Mouse (Mus musculus): ENCODE measurements around the gene Vwa8. TPM values are rescaled to one million over a fixed set of nuclear protein-coding genes. Genes with fewer than 3 reads are reported as not detected.

The Vwa8 gene
- polyA plus RNA-seq, 1 experiment from 2014 or later: 7.6 TPM

- peaks cover 5% of the 10 kb centered on the region; the same call in 1 of the 2 replicates for H3K9me3 ChIP-seq
- WGBS: 81% methylated on average over 6 of the region's 6 CpGs
- peak overlapping the region; percentile 59; the same call in 1 of the 2 replicates for H3K27ac ChIP-seq
Observed at GRCm38 (mm10) chr14:79236261-79236660, 387.4 kb downstream of the Vwa8 start.

GRCm38 (mm10) chr14:79239402-79239801 is 390.6 kb downstream of the Vwa8 start:
- Histone ChIP-seq H3K27me3 (ENCODE audit: insufficient read depth, poor library complexity, severe bottlenecking) (no peaks in the 10 kb centered on the region), H3K4me3 (no peak overlapping the region), H3K36me3 (no peaks in the 10 kb centered on the region), H3K9me3 (peaks cover 5% of the 10 kb centered on the region; the same call in 1 of the 2 replicates), H3K4me1 (replicated peaks) (peaks cover 36% of the 10 kb centered on the region), H3K27ac (no peak overlapping the region)
- WGBS: 93% methylated on average over 12 of the region's 12 CpGs
- DNase-seq (ENCODE audit: low spot score): no peak

More at GRCm38 (mm10) chr14:79236261-79236660, 387.4 kb downstream of the Vwa8 start:
- Histone ChIP-seq H3K4me1 (replicated peaks) (peaks cover 29% of the 10 kb centered on the region), H3K4me3 (no peak overlapping the region), H3K27me3 (ENCODE audit: insufficient read depth, poor library complexity, severe bottlenecking) (no peaks in the 10 kb centered on the region), H3K36me3 (no peaks in the 10 kb centered on the region)
- no peak for DNase-seq (ENCODE audit: low spot score)

GRCm38 (mm10) chr14:79241057-79241570 is 392.3 kb downstream of the Vwa8 start:
- no peak for DNase-seq (ENCODE audit: low spot score)
- Histone ChIP-seq H3K36me3 (no peaks in the 10 kb centered on the region), H3K4me3 (no peak overlapping the region), H3K27me3 (ENCODE audit: insufficient read depth, poor library complexity, severe bottlenecking) (no peaks in the 10 kb centered on the region), H3K27ac (no peak overlapping the region), H3K9me3 (peaks cover 5% of the 10 kb centered on the region; the same call in 1 of the 2 replicates), H3K4me1 (replicated peaks) (peaks cover 37% of the 10 kb centered on the region)
- 69% methylated on average over 4 of the region's 4 CpGs for WGBS

DNA sequence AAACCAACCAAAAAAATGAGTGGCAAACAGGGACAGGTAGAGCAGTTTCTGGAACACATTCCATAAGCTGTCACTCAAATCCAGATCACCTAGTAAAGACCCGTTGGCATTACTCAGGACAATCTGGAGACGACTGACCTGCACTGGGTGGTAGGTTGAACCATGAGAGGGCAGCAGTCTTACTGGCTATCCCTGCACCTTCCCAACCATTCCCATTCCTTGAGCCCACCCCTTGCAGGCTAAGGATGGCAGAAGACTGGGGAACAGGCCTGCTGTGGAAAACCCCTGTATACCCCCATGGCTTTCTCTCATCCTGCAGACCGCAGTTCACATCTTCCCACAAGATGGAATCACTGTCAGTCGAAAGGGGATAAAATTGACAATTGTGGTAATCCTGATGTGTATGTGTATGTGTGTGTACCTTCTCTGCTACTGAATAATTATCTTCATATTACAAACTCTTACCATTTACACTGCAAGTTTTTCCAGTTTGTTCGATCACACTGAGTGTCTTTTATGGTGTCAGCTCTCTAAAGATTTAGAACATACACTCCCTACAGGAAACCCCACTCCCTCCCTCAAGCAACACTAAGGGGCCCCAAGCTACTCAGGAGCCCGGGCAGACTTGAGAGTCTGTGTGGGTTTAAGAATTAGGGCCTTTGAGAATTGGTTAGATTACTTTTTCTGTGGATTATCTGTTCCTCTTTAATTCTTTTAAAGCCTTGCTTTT is 393.0 kb downstream of the Vwa8 start:
- Histone ChIP-seq H3K4me1 (replicated peaks) (peaks cover 31% of the 10 kb centered on the region), H3K27ac (no peak overlapping the region), H3K27me3 (ENCODE audit: insufficient read depth, poor library complexity, severe bottlenecking) (no peaks in the 10 kb centered on the region), H3K36me3 (no peaks in the 10 kb centered on the region), H3K9me3 (peaks cover 5% of the 10 kb centered on the region; the same call in 1 of the 2 replicates), H3K4me3 (no peak overlapping the region)
- no peak for DNase-seq (ENCODE audit: low spot score)
- WGBS: 80% methylated on average over 6 of the region's 6 CpGs

DNA sequence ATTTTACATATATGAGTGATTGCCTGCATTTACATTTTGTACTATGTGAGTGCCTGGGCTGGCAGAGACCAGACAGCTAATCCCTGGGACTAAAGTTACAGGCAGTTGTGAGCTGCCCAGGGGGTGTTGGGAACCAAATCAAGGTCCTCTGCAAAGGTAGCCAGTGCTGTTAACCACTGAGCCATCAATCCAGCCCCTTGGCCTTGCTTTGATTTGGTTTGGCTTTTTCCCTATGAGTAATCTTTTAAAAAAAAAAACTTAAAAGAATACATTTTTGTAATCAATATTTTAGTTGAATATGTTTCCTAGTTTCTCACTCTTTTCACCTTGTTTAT is 393.5 kb downstream of the Vwa8 start:
- DNase-seq (ENCODE audit: low spot score): no peak
- no peaks in the 10 kb centered on the region for H3K36me3 ChIP-seq
- no peaks in the 10 kb centered on the region for H3K27me3 ChIP-seq (ENCODE audit: insufficient read depth, poor library complexity, severe bottlenecking)
- H3K9me3 ChIP-seq: peaks cover 5% of the 10 kb centered on the region; the same call in 1 of the 2 replicates
- H3K27ac ChIP-seq: no peak overlapping the region
- no peak overlapping the region for H3K4me3 ChIP-seq
- H3K4me1 ChIP-seq (replicated peaks): peaks cover 26% of the 10 kb centered on the region

- Histone ChIP-seq H3K9me3 (peaks cover 5% of the 10 kb centered on the region; the same call in 1 of the 2 replicates), H3K4me3 (no peak overlapping the region), H3K27me3 (ENCODE audit: insufficient read depth, poor library complexity, severe bottlenecking) (no peaks in the 10 kb centered on the region), H3K36me3 (no peaks in the 10 kb centered on the region), H3K27ac (no peak overlapping the region), H3K4me1 (replicated peaks) (peaks cover 22% of the 10 kb centered on the region)
- WGBS: 84% methylated on average over 12 of the region's 12 CpGs
- no peak for DNase-seq (ENCODE audit: low spot score)
Observed at GRCm38 (mm10) chr14:79243038-79243883, 394.4 kb downstream of the Vwa8 start.

- no peak for DNase-seq (ENCODE audit: low spot score)
- 69% methylated on average over 3 of the region's 3 CpGs for WGBS
Observed at GRCm38 (mm10) chr14:79244571-79244970, 395.7 kb downstream of the Vwa8 start.

DNA sequence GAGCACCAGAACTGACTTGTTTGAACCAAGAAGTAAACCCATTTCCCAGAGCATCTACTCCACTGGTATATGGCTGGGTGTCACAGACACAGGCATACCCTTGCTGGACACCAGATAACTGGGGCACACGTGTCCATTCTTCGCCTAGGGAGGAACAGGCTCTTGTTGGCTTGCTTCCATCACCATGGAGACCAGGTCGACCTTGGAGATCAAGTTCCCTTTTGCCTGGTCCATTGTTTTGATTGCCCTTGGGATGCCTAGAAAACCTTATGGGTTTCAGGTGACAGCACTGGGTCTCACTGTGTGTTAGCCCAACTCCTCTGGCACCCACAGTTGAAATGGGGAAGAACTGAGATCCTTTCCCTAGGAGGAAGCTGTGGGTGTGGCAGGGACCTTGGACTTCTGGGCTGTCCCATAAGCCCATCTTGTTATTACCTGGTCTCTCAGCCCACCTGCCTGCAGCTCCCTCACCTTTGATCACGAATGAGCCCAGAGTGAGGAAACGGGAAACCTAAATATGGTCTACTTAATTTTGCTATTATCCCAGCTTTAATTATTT is 403.0 kb downstream of the Vwa8 start:
- Histone ChIP-seq H3K36me3 (no peaks in the 10 kb centered on the region), H3K27ac (peak overlapping the region; percentile 5; the same call in 1 of the 2 replicates), H3K4me1 (replicated peaks) (peaks cover 16% of the 10 kb centered on the region), H3K4me3 (no peak overlapping the region), H3K27me3 (ENCODE audit: insufficient read depth, poor library complexity, severe bottlenecking) (no peaks in the 10 kb centered on the region), H3K9me3 (no peaks in the 10 kb centered on the region)
- DNase-seq (ENCODE audit: low spot score): no peak
- 75% methylated on average over 5 of the region's 5 CpGs for WGBS

More at GRCm38 (mm10) chr14:79244571-79244970, 395.7 kb downstream of the Vwa8 start:
- no peak overlapping the region for H3K27ac ChIP-seq
- no peaks in the 10 kb centered on the region for H3K36me3 ChIP-seq
- H3K9me3 ChIP-seq: peaks cover 5% of the 10 kb centered on the region; the same call in 1 of the 2 replicates
- no peak overlapping the region for H3K4me3 ChIP-seq
- H3K4me1 ChIP-seq (replicated peaks): peaks cover 25% of the 10 kb centered on the region
- H3K27me3 ChIP-seq (ENCODE audit: insufficient read depth, poor library complexity, severe bottlenecking): no peaks in the 10 kb centered on the region

Other genes with a start within 250 kb of the Vwa8 start
- 0.88 and 1.2 TPM in 2 replicates for gene Dgkh, start 116.3 kb upstream of the Vwa8 start, polyA plus RNA-seq (2016; fragmentation: Nextera tagmentation; extraction: Ambion mirVana)

All from hindbrain, embryonic 10.5 days (tissue).